Mouse (Mus musculus) forebrain, postnatal 0 days (tissue): ENCODE measurements around the gene Psmg4. TPM values are rescaled to one million over a fixed set of nuclear protein-coding genes. Genes with fewer than 3 reads are reported as not detected.

Experiments used
- ATAC-seq: fragments of 200-750 bp; cut with Nextera tagmentation; 2 replicates; pipeline ENCODE4 v1.8.0; 2017; ENCODE audit warnings: mild to moderate bottlenecking, moderate library complexity
- DNase-seq: peaks from one replicate; pipeline ENCODE4 v3.0.0-alpha.2; 2015
- H3K27ac ChIP-seq: fragments of 300-500 bp; sonication (generic); 2 replicates; pipeline ENCODE4 v1.5.1; 2014; ENCODE audit warnings: low read depth, mild to moderate bottlenecking, antibody characterized with exemption, low read length, moderate library complexity, mixed read lengths
- H3K27me3 ChIP-seq: fragments of 300-500 bp; sonication (generic); 2 replicates; pipeline ENCODE4 v1.6.1; 2014; ENCODE audit warnings: mild to moderate bottlenecking, low read length, mixed read lengths; ENCODE audit not compliant: insufficient read depth
- H3K36me3 ChIP-seq: fragments of 300-500 bp; sonication (generic); 2 replicates; pipeline ENCODE4 v1.6.1; 2014; ENCODE audit warnings: mild to moderate bottlenecking, moderate library complexity; ENCODE audit not compliant: insufficient read depth
- H3K4me1 ChIP-seq: fragments of 300-500 bp; sonication (generic); 2 replicates; pipeline ENCODE4 v1.6.1; 2014; ENCODE audit warnings: antibody characterized with exemption; ENCODE audit not compliant: insufficient read depth
- H3K4me2 ChIP-seq: fragments of 300-500 bp; sonication (generic); 2 replicates; pipeline ENCODE4 v1.6.1; 2014; ENCODE audit warnings: low read depth, mild to moderate bottlenecking, moderate library complexity
- H3K4me3 ChIP-seq: fragments of 300-500 bp; sonication (generic); 2 replicates; pipeline ENCODE4 v1.5.1; 2014; ENCODE audit warnings: low read depth, low read length, mixed read lengths
- H3K9ac ChIP-seq: fragments of 300-500 bp; sonication (generic); 2 replicates; pipeline ENCODE4 v1.6.1; 2014; ENCODE audit warnings: mild to moderate bottlenecking
- H3K9me3 ChIP-seq: fragments of 300-500 bp; sonication (generic); 2 replicates; pipeline ENCODE4 v1.6.1; 2016; ENCODE audit warnings: low read length
- CTCF ChIP-seq: sonication (generic); IDR thresholded peaks from 2 replicates; pipeline ENCODE4 v1.5.1; 2016; ENCODE audit warnings: antibody characterized with exemption, control low read depth, low read depth
- WGBS: fragments of 180-500 bp; shearing (Covaris S2); extraction: QIAGEN DNeasy Blood & Tissue Kit; methylation state at CpG from one replicate; pipeline ENCODE4 v1.1.7; 2014; 5-methylcytosine and 5-hydroxymethylcytosine counted together
- polyA plus RNA-seq: library from polyadenylated mRNA; unstranded; fragments of >200 nt; fragmentation: Nextera tagmentation; extraction: Ambion mirVana; gene quantifications from 2 replicates; pipeline ENCODE4 v1.2.1, GENCODE M21; 2015
- total RNA-seq: library from RNA; depleted of rRNA; stranded (reverse); fragments of >200 nt; gene quantifications from 2 replicates; pipeline ENCODE4 v1.2.3, GENCODE M21; 2014

Gene Psmg4
- total and polyA plus RNA-seq, 2 experiments from 2014 or later: 56.6 to 99.0 TPM

GRCm38 (mm10) chr13:34148181-34148580, 14.6 kb upstream of the Psmg4 start:
- H3K27ac ChIP-seq: peak overlapping the region; percentile 95
- peak overlapping the region; percentile 63 for H3K4me2 ChIP-seq
- WGBS: 26% methylated on average over 3 of the region's 3 CpGs
- H3K36me3 ChIP-seq: no peaks in the 10 kb centered on the region
- H3K9ac ChIP-seq: peak overlapping the region; percentile 62
- no peak for DNase-seq
- H3K4me1 ChIP-seq: peaks cover 25% of the 10 kb centered on the region
- H3K9me3 ChIP-seq: no peaks in the 10 kb centered on the region
- no peaks in the 10 kb centered on the region for H3K27me3 ChIP-seq
- ATAC-seq: peak; percentile 1; the same call in 1 of the 2 replicates
- peak overlapping the region; percentile 37 for H3K4me3 ChIP-seq
- TF ChIP-seq CTCF: no peak

DNA sequence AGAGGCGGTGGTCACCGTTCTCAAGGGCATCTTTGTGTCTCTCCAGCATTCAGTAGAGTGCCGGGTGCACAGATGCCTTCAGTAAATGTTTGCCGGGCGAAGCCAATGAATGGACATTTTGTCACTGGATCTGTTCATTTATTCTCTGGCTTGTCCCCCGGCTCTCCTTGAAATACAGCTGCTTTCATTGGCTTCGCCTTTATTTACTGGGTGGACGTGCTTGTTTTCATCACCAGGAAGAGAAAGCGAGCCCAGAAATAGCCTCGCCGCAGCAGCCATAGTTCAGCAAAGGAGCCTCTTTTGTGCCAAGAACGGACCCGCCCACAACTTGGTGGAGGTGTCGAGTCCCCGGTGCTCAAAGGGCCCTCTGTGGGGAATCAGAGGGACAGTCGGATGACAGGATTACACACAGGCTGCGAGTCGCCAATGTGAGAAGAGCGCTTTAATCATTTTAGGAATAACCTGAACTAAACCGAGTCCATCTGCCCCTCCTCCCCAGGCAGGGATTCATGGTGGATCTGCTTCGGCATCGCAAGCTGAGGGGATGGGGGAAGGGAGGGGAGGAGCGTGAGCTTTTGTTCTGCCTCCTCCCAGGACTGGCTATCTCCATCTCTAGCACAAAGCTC, 13.9 kb upstream of the Psmg4 start:
- Histone ChIP-seq H3K9ac (peak overlapping the region; percentile 62), H3K27me3 (no peaks in the 10 kb centered on the region), H3K36me3 (no peaks in the 10 kb centered on the region), H3K4me2 (peak overlapping the region; percentile 63), H3K4me3 (peak overlapping the region; percentile 37), H3K9me3 (no peaks in the 10 kb centered on the region), H3K27ac (peak overlapping the region; percentile 95), H3K4me1 (peaks cover 31% of the 10 kb centered on the region)
- 0 out of 2 replicates have a peak, but pooled peaks have one; percentile 12 for TF ChIP-seq CTCF
- DNase-seq (peak; percentile 91), ATAC-seq (peak; percentile 86)
- WGBS: under 1% methylated on average over 23 of the region's 23 CpGs

GRCm38 (mm10) chr13:34149463-34150176, 13.1 kb upstream of the Psmg4 start:
- peak overlapping the region; percentile 63 for H3K4me2 ChIP-seq
- peaks cover 34% of the 10 kb centered on the region for H3K4me1 ChIP-seq
- H3K4me3 ChIP-seq: peak overlapping the region; percentile 37
- peak overlapping the region; percentile 62 for H3K9ac ChIP-seq
- WGBS: 37% methylated on average over 5 of the region's 5 CpGs
- no peak for ATAC-seq
- no peaks in the 10 kb centered on the region for H3K9me3 ChIP-seq
- peak overlapping the region; percentile 95 for H3K27ac ChIP-seq
- no peaks in the 10 kb centered on the region for H3K36me3 ChIP-seq
- no peak for DNase-seq
- no peaks in the 10 kb centered on the region for H3K27me3 ChIP-seq
- no peak for TF ChIP-seq CTCF

DNA sequence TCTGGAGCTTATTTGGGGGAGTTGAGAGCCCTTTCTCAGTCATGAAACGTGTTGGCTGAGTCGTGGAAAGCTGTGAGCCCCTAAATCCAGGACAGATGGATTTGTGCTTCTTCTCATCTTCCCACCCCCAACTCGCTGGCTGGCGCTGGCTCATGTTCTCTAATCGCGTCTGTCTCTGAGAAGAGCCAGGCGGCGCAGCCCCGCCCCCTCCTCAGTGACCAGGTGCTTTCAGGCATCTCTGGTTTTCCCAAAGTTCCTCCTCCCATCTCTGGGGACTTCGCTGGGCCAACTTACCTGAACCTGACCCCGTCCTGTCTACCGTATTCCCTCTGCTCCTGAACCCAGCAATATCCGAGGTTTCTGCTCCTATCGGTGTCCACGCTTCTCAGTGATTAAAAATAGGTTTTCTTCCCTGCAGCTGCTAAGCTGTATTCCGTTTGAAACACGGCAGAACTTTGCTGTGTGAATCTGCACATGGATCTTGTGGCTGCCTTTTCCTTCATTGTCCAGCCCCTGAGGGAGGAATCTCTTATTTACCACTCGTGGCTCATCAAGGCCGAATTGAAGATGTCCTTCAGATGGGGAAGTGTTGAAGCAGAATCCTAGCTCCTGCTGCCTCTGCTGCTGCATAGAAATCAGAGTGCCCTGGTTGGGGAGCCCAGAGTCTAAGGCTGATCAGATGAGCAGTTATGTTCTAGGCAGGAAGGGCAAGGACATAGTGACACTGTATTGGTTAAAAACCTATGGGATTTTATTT, 12.3 kb upstream of the Psmg4 start:
- H3K4me2 ChIP-seq: peak overlapping the region; percentile 63
- TF ChIP-seq CTCF: no peak
- DNase-seq (peak; percentile 72), ATAC-seq (no peak)
- H3K27ac ChIP-seq: peak overlapping the region; percentile 95
- H3K9me3 ChIP-seq: no peaks in the 10 kb centered on the region
- peaks cover 34% of the 10 kb centered on the region for H3K4me1 ChIP-seq
- H3K27me3 ChIP-seq: no peaks in the 10 kb centered on the region
- peak overlapping the region; percentile 25 for H3K4me3 ChIP-seq
- no peaks in the 10 kb centered on the region for H3K36me3 ChIP-seq
- H3K9ac ChIP-seq: peak overlapping the region; percentile 62
- 7% methylated on average over 19 of the region's 19 CpGs for WGBS

DNA sequence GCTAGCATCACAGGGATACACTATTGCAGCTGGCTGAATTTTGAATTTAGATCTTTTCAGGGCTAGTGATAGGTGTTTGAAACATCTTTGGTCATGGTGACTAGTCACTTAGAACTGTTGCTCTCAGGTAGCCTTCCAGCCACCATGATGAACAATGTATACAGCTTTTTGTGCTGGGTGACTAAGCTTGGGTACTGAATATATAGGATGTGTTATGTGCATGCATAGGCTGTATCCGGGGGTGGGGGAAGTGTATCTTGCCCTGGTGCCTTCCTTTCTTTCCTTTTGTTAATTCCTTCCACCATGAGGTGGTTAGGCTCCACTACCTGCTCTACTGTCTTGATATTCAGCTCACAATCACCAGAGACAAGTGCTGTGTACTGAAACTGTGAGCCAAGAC, 11.3 kb upstream of the Psmg4 start:
- Histone ChIP-seq H3K4me3 (no peak overlapping the region), H3K27ac (no peak overlapping the region), H3K9ac (no peak overlapping the region), H3K9me3 (no peaks in the 10 kb centered on the region), H3K27me3 (no peaks in the 10 kb centered on the region), H3K4me1 (peaks cover 34% of the 10 kb centered on the region), H3K36me3 (no peaks in the 10 kb centered on the region), H3K4me2 (no peak overlapping the region)
- 91% methylated on average over 1 of the region's 1 CpGs for WGBS
- TF ChIP-seq CTCF: no peak
- ATAC-seq: no peak
- DNase-seq: no peak

DNA sequence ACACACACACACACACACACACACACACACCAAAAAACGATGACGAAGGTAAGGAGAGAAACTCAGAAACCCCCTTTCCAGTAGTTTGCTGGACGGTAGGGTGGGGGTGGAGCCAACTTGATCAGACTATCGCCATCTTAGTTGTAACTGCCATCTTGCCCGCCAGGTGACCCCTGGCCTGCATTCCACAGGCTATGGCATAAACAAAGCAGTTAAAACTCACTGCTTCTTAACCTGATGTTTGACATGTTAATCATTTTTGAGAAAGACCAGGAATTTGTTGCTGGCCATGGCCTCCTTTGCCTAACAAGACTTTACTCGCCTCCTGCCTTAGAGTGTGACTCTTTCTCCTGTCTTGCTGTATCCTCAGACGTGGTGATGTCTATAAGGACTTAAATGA, 10.1 kb upstream of the Psmg4 start:
- H3K9me3 ChIP-seq: no peaks in the 10 kb centered on the region
- no peaks in the 10 kb centered on the region for H3K27me3 ChIP-seq
- no peak for TF ChIP-seq CTCF
- WGBS: 78% methylated on average over 7 of the region's 7 CpGs
- no peak for DNase-seq
- H3K36me3 ChIP-seq: no peaks in the 10 kb centered on the region
- H3K9ac ChIP-seq: no peak overlapping the region
- H3K4me2 ChIP-seq: no peak overlapping the region
- peak overlapping the region; percentile 22; the same call in 1 of the 2 replicates for H3K27ac ChIP-seq
- H3K4me1 ChIP-seq: peaks cover 33% of the 10 kb centered on the region
- H3K4me3 ChIP-seq: no peak overlapping the region
- ATAC-seq: no peak
